ENCODE assay signal across 8 mouse cellular contexts in the genomic region with DNA sequence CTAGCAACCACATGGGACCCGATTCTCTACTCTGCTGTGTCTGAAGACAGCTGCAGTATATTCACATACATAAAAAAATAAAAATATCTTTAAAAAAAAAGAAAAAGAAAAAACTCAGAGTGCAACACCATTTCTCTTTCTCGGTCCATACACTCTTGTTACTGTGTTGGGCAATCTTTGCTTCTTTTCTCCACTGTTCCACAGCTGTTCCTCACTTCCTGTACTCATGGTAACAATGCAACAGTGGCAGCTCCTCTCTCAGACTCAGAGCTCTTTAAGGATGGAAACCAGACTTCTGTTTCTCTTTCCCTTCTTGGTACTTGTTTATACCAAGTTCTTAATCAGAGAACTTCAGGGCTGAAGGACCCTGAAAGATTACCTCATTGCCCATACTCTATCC. TPM values are rescaled to one million over a fixed set of nuclear protein-coding genes. Genes with fewer than 3 reads are reported as not detected.
A peak's percentile ranks its signal among the peaks of the same experiment; 100 is the strongest.
DNase-seq lines count a peak whose midpoint lies in the region; ATAC-seq and TF ChIP-seq lines count a peak whose summit lies in the region.

No protein-coding gene starts in this region.

- no peaks in the 10 kb centered on the region for H3K27me3 ChIP-seq in embryonic facial prominence, embryonic 11.5 days (ENCODE audit: control insufficient read depth, insufficient read depth, low read length)
- H3K27me3 ChIP-seq in intestine, embryonic 15.5 days (replicated peaks) = no peaks in the 10 kb centered on the region
- H3K27me3 ChIP-seq in myocyte (ENCODE audit: control insufficient read depth, insufficient read depth, insufficient read length) = no peaks in the 10 kb centered on the region

- no peak overlapping the region for H3ac ChIP-seq in myocyte (ENCODE audit: control insufficient read depth, insufficient read length)

- peak overlapping the region; percentile 65 for H3K4me2 ChIP-seq in embryonic facial prominence, embryonic 11.5 days (ENCODE audit: low read depth, low read length)
- H3K4me2 ChIP-seq in intestine, embryonic 15.5 days (replicated peaks) = peak overlapping the region; percentile 65
- H3K4me2 ChIP-seq in myocyte (ENCODE audit: low read depth) = peak overlapping the region; percentile 100

- H3K36me3 ChIP-seq in embryonic facial prominence, embryonic 11.5 days (replicated peaks; ENCODE audit: control insufficient read depth, insufficient read depth, low read depth, low read length) = peaks cover 2% of the 10 kb centered on the region; the same call in 1 of the 2 replicates
- peaks cover 16% of the 10 kb centered on the region for H3K36me3 ChIP-seq in intestine, embryonic 15.5 days
- peaks cover 16% of the 10 kb centered on the region for H3K36me3 ChIP-seq in myocyte (ENCODE audit: control insufficient read depth, insufficient read depth)

- H3K4me1 ChIP-seq in embryonic facial prominence, embryonic 11.5 days (ENCODE audit: control insufficient read depth, insufficient read depth, low read length) = no peaks in the 10 kb centered on the region
- peaks cover 9% of the 10 kb centered on the region for H3K4me1 ChIP-seq in intestine, embryonic 15.5 days (replicated peaks)

- peak overlapping the region; percentile 97 for H3K27ac ChIP-seq in layer of hippocampus, adult 2 months
- no peak overlapping the region for H3K27ac ChIP-seq in embryonic facial prominence, embryonic 11.5 days (replicated peaks; ENCODE audit: low read depth, low read length)
- no peak overlapping the region for H3K27ac ChIP-seq in intestine, embryonic 15.5 days

- no peak for TF ChIP-seq POLR2A in myocyte (IDR thresholded peaks at IDR 0.05; ENCODE audit: insufficient read length, low read depth)

- peak overlapping the region; percentile 89 for H3K9ac ChIP-seq in embryonic facial prominence, embryonic 11.5 days (replicated peaks; ENCODE audit: low read length)
- H3K9ac ChIP-seq in intestine, embryonic 15.5 days = 0 out of 2 replicates have a peak overlapping the region, but pooled peaks have one; percentile 98

- H3K4me3 ChIP-seq in layer of hippocampus, adult 2 months = peak overlapping the region; percentile 78
- peak overlapping the region; percentile 67 for H3K4me3 ChIP-seq in embryonic facial prominence, embryonic 11.5 days (ENCODE audit: low read depth, low read length)
- peak overlapping the region; percentile 96 for H3K4me3 ChIP-seq in intestine, embryonic 15.5 days (replicated peaks)
- peak overlapping the region; percentile 82 for H3K4me3 ChIP-seq in myocyte

- WGBS in embryonic facial prominence, embryonic 11.5 days = 85% methylated on average over 2 of the region's 2 CpGs
- 81% methylated on average over 2 of the region's 2 CpGs for WGBS in intestine, embryonic 15.5 days

- no peak for TF ChIP-seq CTCF in layer of hippocampus, adult 2 months (conservative IDR thresholded peaks at IDR 0.05)

- no peak for ATAC-seq in embryonic facial prominence, embryonic 11.5 days (replicated peaks; ENCODE audit: insufficient number of reproducible peaks, low FRiP score, low TSS enrichment, low read depth)
- no peak for ATAC-seq in intestine, embryonic 15.5 days

- no peak for DNase-seq in layer of hippocampus, adult 2 months (ENCODE audit: low spot score in 2 of 2)
- DNase-seq in layer of hippocampus, postnatal 10 days (ENCODE audit: low spot score in 2 of 2) = no peak
- no peak for DNase-seq in embryonic facial prominence, embryonic 11.5 days (ENCODE audit: low spot score)
- DNase-seq in thymus, postnatal 0 days (ENCODE audit: low spot score) = no peak
- DNase-seq in frontal cortex, postnatal 25 days (ENCODE audit: low spot score in 2 of 2) = no peak
- DNase-seq in cerebellum, adult 11 months = no peak

- H3K79me2 ChIP-seq in myocyte (ENCODE audit: control insufficient read depth, insufficient read depth) = peaks cover 37% of the 10 kb centered on the region

- H3K9me3 ChIP-seq in embryonic facial prominence, embryonic 11.5 days (replicated peaks; ENCODE audit: control insufficient read depth, low read length) = no peaks in the 10 kb centered on the region
- no peaks in the 10 kb centered on the region for H3K9me3 ChIP-seq in intestine, embryonic 15.5 days

TF ChIP-seq in myocyte, 11 proteins besides CTCF, POLR2A, EP300 and RAD21:
- TF ChIP-seq CEBPB (IDR thresholded peaks at IDR 0.05; ENCODE audit: insufficient read depth, poor library complexity, severe bottlenecking) (0 out of 2 replicates have a peak, but pooled peaks have one; percentile 13), E2F4 (IDR thresholded peaks at IDR 0.05; ENCODE audit: insufficient read depth) (no peak)
TF ChIP-seq in myocyte: peak in this region for 1.

RNA-seq across cellular contexts. Expression of a gene that starts 1.1 kb away (rescaled TPM):
- 10 to 100 TPM; 38.1 to 39.5 TPM for total RNA-seq in layer of hippocampus, adult 2 months (2021)
- 10 to 100 TPM; 30.9 to 34.9 TPM for total RNA-seq in layer of hippocampus, postnatal 10 days (2021)
- 51.4 and 53.1 TPM in 2 replicates for polyA plus RNA-seq in embryonic facial prominence, embryonic 11.5 days (2014; fragmentation: Nextera tagmentation; extraction: Ambion mirVana)
- 27.8 and 29.8 TPM in 2 replicates for polyA plus RNA-seq in intestine, embryonic 15.5 days (2015; fragmentation: Nextera tagmentation; extraction: Ambion mirVana)
- polyA plus RNA-seq in myocyte (2012; fragmentation: generic; extraction: Trizol) = 11.9 TPM
- polyA plus RNA-seq in thymus, postnatal 0 days (2015; fragmentation: Nextera tagmentation; extraction: Ambion mirVana) = 30.8 and 31.8 TPM in 2 replicates

RNA-seq across cellular contexts. Expression of a gene that starts 1.2 kb away (rescaled TPM):
- total RNA-seq in layer of hippocampus, adult 2 months (2021) = 100 to 1,000 TPM; 224 to 255 TPM
- total RNA-seq in layer of hippocampus, postnatal 10 days (2021) = 100 to 1,000 TPM; 224 to 227 TPM
- polyA plus RNA-seq in embryonic facial prominence, embryonic 11.5 days (2014; fragmentation: Nextera tagmentation; extraction: Ambion mirVana) = 227 and 230 TPM in 2 replicates
- polyA plus RNA-seq in intestine, embryonic 15.5 days (2015; fragmentation: Nextera tagmentation; extraction: Ambion mirVana) = 276 and 282 TPM in 2 replicates
- 268 TPM for polyA plus RNA-seq in myocyte (2012; fragmentation: generic; extraction: Trizol)
- polyA plus RNA-seq in thymus, postnatal 0 days (2015; fragmentation: Nextera tagmentation; extraction: Ambion mirVana) = 224 and 230 TPM in 2 replicates

RNA-seq across cellular contexts. Expression of a gene that starts 17.7 kb away (rescaled TPM):
- total RNA-seq in layer of hippocampus, adult 2 months (2021) = 100 to 1,000 TPM; 184 to 200 TPM
- total RNA-seq in layer of hippocampus, postnatal 10 days (2021) = 100 to 1,000 TPM; 157 to 186 TPM
- 12.8 and 13.7 TPM in 2 replicates for polyA plus RNA-seq in embryonic facial prominence, embryonic 11.5 days (2014; fragmentation: Nextera tagmentation; extraction: Ambion mirVana)
- polyA plus RNA-seq in intestine, embryonic 15.5 days (2015; fragmentation: Nextera tagmentation; extraction: Ambion mirVana) = 6.9 and 8.8 TPM in 2 replicates
- 0.04 TPM for polyA plus RNA-seq in myocyte (2012; fragmentation: generic; extraction: Trizol)
- polyA plus RNA-seq in thymus, postnatal 0 days (2015; fragmentation: Nextera tagmentation; extraction: Ambion mirVana) = 4.4 and 4.5 TPM in 2 replicates

RNA-seq across cellular contexts. Expression of a gene that starts 36.8 kb away (rescaled TPM):
- total RNA-seq in layer of hippocampus, adult 2 months (2021) = 100 to 1,000 TPM; 145 to 147 TPM
- 100 to 1,000 TPM; 109 to 116 TPM for total RNA-seq in layer of hippocampus, postnatal 10 days (2021)
- polyA plus RNA-seq in embryonic facial prominence, embryonic 11.5 days (2014; fragmentation: Nextera tagmentation; extraction: Ambion mirVana) = 76.6 and 81.3 TPM in 2 replicates
- 81.3 and 82.3 TPM in 2 replicates for polyA plus RNA-seq in intestine, embryonic 15.5 days (2015; fragmentation: Nextera tagmentation; extraction: Ambion mirVana)
- polyA plus RNA-seq in myocyte (2012; fragmentation: generic; extraction: Trizol) = 27.1 TPM
- 54.9 and 65.4 TPM in 2 replicates for polyA plus RNA-seq in thymus, postnatal 0 days (2015; fragmentation: Nextera tagmentation; extraction: Ambion mirVana)

RNA-seq across cellular contexts. Expression of a gene that starts 56.4 kb away (rescaled TPM):
- total RNA-seq in layer of hippocampus, adult 2 months (2021) = 100 to 1,000 TPM; 114 to 129 TPM
- 100 to 1,000 TPM; 141 to 156 TPM for total RNA-seq in layer of hippocampus, postnatal 10 days (2021)
- polyA plus RNA-seq in embryonic facial prominence, embryonic 11.5 days (2014; fragmentation: Nextera tagmentation; extraction: Ambion mirVana) = 239 and 261 TPM in 2 replicates
- 332 and 357 TPM in 2 replicates for polyA plus RNA-seq in intestine, embryonic 15.5 days (2015; fragmentation: Nextera tagmentation; extraction: Ambion mirVana)
- polyA plus RNA-seq in myocyte (2012; fragmentation: generic; extraction: Trizol) = 170 TPM
- 140 and 150 TPM in 2 replicates for polyA plus RNA-seq in thymus, postnatal 0 days (2015; fragmentation: Nextera tagmentation; extraction: Ambion mirVana)
